Mouse (Mus musculus) spleen, postnatal 10 days (tissue): ENCODE measurements around the gene Tmem132b.
"Not testable (repeated sequence)": the region's sequence is repeated elsewhere in the genome, so short reads cannot be mapped to it uniquely, and the experiment has no call there.

Source experiments
- DNase-seq, 2 experiments: peaks; one replicate each; pipeline ENCODE4 v3.0.0; 2021 to 2022; ENCODE audit warnings: low spot score in 2 of 2

Gene Tmem132b

GRCm38 (mm10) chr5:125531634-125532033 is at the start of gene Tmem132b:
Tmem132b (plus strand) TSS chr5:125531774.
- no peak for DNase-seq

GRCm38 (mm10) chr5:125482474-125482873 is 49.1 kb upstream of the Tmem132b start:
- no peak for DNase-seq

DNA sequence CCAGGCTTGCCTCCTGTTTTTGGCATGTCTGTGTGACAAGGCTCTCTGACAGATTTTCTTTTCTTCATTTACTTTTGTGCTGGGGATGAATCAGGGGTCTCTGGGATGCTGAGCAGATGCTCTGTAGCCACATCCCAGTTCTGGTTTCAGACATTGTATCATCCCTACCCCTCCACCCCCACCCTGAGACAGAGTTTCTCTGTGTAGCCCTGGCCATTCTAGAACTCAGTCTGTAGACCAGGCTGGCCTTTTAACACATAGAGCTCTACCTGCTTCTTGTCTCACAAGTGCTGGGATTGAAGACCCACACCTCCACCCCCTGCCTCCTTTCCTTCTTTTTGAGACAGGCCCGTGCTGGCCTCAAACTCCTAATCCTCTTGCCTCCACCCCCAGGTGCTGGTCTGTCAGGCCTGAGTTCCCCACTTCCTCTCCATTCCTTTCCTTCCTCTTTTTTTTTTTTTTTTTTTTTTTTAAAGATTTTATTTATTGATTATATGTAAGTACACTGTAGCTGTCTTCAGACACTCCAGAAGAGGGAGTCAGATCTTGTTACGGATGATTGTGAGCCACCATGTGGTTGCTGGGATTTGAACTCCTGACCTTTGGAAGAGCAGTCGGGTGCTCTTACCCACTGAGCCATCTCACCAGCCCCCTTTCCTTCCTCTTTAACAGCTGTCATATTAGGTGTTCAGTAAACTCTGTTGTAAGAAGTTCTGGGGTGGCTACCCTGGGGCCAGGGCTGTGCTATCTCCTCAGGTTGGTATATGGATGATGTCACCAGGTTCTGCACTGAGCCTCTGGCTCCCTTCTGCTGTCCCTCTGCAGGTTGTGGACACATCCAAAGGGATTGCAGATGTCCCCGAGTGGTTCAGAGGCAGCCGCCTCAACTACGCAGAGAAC is 47.6 kb upstream of the Tmem132b start:
- no peak for DNase-seq

- DNase-seq = peak in 1 of 2 experiments; percentile 36
Measured at GRCm38 (mm10) chr5:125485031-125485778, 46.4 kb upstream of the Tmem132b start.

DNA sequence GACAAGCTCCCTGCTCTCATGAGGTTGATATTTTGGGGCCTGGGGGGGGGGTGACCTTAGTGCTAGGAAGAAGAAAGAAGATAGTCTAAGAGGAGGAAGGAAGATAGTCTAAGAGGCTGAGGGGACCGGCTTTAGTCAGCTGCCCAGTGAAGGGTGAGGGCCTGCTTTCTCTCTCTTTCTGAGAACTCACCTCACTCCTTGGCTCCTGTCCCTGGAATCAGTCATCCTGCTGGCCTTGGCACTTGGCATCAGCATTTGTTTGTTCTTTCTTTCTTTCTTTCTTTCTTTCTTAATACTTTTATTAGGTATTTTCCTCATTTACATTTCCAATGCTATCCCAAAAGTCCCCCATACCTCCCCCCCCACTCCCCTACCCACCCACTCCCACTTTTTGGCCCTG is 45.5 kb upstream of the Tmem132b start:
- DNase-seq = no peak

DNA sequence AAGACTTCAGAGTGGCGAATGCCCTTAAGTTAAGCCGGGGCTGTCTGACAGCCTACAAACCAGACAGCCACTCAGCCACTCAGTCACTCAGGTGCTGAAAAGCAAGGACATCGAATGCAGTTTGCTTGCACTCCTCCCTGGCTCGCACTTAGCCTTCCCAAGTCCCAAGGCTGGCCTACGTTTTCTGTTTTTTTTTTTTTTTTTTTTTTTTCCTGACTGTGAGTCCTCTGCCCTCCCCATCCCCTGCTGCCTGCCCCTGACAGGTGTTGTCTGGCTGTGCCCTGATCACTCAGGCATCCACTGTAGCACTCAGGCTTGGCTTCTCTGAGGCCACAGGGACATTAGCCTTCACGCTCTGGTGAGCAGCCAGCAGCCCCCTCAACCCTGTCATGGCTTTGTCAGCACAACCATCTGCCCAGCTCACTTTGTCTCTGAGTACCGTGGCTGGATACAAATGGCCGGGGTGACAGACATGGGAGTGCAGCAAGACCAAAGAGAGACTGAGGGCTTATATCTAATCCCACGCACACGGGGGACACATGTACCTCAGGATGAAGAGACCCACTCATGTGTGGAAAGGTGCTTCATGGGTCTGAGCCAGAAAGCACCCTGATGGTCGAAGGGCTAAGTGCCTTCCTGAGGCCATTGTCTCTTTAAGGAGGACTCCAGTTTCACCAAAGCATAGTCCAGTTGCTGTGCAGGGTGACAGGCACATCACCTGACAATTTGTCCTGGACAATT is 44.0 kb upstream of the Tmem132b start:
- DNase-seq = no peak

DNA sequence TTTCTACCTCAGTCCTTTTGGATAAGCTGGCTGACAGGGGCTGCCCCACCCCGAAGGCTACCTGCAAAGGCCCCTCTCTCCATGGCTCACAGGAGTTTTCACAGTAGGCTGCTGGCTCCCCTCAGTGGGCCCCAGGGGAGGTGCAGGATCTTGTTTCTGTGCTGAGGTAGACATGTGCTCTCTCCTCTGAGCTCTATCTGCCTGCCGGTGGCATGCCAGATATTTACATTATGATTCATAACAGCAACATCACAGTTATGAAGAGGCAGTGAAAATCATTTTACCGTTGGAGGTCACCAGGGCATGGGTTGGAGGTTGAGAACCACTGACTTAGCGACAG is 43.5 kb upstream of the Tmem132b start:
- DNase-seq = peak in 1 of 2 experiments; percentile 58

DNA sequence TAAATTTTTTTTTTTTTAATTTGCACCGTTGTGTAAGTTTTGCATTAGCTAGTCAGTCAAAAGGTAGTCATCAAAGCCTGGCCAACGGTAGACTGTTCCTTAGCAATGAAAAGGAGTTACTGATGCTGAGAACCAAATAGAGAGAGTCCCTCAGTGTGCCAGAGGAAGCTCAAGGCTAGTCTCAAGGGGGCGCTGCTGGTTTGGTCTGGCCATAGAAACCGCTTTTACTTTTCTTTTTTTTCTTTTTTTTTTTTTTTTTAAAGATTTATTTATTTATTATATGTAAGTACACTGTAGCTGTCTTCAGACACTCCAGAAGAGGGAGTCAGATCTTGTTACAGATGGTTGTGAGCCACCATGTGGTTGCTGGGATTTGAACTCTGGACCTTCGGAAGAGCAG is 42.6 kb upstream of the Tmem132b start:
- not testable (repeated sequence) for DNase-seq

- DNase-seq = no peak
Measured at GRCm38 (mm10) chr5:125491107-125491506, 40.5 kb upstream of the Tmem132b start.

DNA sequence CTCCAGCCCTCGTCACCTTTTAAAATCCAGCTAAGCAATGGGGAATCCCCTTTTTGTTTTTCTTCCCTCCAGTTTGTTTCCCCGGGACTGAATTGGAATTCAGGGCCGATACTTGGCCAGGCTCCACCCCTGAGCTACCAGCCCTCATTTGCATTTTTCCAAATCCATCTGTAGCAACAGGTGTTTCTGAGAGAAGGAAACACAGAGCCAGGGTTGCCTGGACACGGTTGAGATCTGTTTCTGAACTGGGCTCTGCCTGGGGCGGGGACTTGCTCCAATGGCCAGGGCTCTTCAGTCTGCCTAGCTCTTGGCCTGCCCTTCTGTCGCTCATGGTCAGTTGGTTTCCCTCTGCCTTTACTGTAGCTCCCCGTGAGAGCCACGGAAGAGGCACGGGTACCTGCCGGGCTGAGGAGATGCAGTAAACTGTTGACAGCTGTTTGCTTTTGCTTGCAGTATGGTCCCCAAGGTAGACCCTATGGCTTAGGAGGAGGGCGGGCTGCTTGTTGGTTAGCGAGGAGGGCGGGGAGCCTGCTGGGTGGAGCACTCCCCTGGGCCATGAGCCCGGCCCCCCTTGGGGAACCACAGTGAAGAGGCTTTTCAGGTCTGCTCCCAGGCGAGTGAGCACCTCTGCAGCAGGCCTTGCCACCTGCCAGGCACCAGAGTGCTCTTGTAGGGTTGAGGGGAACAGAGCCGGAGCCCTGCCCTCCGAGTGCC is 39.0 kb upstream of the Tmem132b start:
- DNase-seq = no peak

DNA sequence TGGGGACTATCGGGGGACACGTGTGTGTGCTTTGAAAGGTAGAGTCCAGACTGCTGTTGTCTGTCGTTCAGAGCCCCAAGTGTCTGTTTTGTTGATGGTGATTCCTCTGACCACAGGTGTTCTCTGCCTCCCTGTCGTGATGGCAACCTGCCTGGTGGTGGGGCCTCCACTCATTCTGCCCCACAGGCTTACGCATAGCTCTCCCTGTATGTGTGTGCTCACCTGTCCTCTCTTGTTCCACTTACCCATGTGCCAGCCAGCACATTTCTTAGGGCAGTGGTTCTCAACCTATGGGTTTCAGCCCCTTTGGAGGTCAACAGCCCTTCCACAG is 38.5 kb upstream of the Tmem132b start:
- DNase-seq = no peak

DNA sequence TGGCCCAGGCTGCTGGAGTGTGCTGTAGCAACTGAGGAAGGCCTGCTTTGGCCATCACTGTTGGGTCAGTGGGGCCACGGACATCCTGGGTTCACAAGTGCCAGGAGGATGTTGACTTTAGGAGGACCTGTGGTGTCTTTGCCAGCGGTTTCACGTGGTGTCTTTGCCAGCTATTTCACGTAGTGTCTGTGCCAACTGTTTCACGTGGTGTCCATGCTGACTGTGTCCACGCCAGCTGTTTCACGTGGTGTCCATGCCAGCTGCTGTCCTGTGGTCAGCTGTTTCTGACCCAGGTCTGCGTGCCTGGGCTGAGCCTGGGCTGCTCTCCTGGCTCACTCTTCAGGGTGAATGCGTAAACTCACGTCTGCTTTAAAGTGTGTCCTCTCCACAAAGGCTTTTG is 35.9 kb upstream of the Tmem132b start:
- DNase-seq = no peak

DNA sequence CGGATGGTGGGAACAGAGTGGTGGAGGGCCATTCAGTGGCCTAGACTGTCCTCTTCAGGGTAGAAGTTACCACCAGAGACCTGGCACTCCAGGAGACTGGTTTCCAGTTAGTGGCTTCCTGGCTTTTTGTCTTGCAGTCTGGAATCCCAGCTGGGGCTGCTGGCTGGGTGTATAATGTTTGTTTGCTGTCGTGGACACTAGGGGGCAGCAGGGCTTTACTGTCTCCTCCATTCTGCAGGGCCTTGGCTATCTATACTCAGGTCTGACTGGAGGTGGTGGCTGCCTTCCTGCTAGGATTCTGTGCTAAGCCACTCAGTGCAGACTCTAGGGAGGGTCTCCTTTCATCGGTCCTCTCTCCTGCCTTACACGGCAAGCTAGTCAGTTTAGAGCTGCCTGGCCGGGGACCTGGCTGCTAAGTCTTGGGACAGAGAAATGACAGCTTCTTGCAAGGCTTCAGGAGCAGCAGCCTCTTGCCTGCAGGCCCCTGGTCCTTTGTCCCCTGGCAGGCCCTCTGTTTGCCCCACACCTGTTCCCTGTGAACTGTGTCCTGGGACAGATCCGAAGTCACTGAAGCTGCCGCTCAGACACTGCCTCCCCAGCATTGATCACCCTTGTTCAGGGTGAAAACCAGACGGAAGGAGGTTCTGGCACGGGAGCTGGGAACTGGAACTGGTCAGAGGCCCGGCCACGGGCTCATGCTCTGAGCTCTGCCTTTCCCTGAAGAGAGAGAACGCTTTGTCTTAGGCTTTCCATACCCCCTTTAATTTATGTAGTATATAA is 33.6 kb upstream of the Tmem132b start:
- DNase-seq = peak; percentile 49 to 76

GRCm38 (mm10) chr5:125501505-125501904 is 30.1 kb upstream of the Tmem132b start:
- no peak for DNase-seq

GRCm38 (mm10) chr5:125502186-125502585 is 29.4 kb upstream of the Tmem132b start:
- DNase-seq = no peak

DNA sequence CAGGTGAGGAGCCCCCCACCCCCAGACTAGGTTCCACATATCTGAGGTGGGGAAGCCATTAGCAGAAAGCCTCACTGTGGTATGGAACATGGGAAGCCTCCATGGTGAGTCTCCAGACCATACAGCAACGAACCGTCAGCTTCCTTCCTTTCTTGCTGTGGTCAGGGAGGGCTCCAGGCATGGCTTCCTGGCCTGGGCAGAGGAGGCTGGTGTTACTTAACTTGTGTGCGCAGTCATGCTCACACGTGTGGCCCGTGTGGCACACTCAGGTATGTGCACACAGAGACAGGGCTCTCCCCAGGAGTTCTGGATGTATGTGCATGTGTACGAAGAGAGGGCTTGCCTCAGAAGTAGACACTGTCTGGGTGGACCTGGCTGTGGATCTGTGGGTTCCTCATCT is 27.9 kb upstream of the Tmem132b start:
- no peak for DNase-seq

DNA sequence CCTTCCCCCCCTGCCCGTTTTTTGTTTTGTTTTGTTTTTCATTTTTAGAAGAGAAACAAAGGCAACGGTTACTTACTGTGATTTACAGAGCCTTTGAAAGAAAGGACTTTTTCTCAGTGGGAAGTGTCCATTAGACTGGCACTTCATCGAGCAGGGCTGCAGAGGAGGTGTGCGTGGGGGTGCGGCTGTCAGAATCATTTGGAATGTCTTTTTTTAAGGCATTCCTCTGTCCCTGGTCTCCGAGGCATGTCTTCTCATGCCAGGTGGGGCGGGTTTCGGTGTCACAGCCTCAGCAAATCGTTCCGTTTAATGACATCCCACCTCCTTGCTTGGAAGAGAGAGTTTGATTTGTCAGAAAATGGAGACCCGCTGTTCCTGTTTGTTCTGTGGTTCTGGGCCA is 26.9 kb upstream of the Tmem132b start:
- no peak for DNase-seq

- no peak for DNase-seq
Measured at GRCm38 (mm10) chr5:125505968-125506367, 25.6 kb upstream of the Tmem132b start.

- DNase-seq = no peak
Measured at GRCm38 (mm10) chr5:125507582-125507981, 24.0 kb upstream of the Tmem132b start.

- no peak for DNase-seq
Measured at GRCm38 (mm10) chr5:125508006-125508405, 23.6 kb upstream of the Tmem132b start.

DNA sequence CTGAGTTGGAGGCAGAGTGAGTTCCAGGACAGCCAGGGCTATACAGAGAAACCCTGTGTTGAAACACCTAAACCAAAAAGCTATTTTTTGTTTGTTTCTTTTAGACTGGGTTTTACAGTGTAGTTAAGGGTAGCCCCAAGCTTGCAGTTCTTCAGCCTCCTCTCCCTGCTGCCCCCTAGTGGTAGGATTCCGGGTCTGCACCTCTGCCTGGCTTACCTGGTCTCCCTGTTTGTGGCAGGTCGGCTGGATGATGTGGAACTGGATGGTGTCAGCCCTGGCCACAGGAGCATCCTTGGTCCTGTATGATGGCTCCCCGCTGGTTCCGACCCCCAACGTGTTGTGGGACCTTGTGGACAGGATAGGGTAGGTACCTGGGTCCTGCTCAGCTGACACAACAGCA is 22.0 kb upstream of the Tmem132b start:
- peak; percentile 58 to 77 for DNase-seq
